Mouse (Mus musculus): ENCODE measurements around the gene Tas2r134. TPM values are rescaled to one million over a fixed set of nuclear protein-coding genes. Genes with fewer than 3 reads are reported as not detected.

Gene Tas2r134
- polyA plus RNA-seq, 1 experiment from 2014 or later = not detected

DNA sequence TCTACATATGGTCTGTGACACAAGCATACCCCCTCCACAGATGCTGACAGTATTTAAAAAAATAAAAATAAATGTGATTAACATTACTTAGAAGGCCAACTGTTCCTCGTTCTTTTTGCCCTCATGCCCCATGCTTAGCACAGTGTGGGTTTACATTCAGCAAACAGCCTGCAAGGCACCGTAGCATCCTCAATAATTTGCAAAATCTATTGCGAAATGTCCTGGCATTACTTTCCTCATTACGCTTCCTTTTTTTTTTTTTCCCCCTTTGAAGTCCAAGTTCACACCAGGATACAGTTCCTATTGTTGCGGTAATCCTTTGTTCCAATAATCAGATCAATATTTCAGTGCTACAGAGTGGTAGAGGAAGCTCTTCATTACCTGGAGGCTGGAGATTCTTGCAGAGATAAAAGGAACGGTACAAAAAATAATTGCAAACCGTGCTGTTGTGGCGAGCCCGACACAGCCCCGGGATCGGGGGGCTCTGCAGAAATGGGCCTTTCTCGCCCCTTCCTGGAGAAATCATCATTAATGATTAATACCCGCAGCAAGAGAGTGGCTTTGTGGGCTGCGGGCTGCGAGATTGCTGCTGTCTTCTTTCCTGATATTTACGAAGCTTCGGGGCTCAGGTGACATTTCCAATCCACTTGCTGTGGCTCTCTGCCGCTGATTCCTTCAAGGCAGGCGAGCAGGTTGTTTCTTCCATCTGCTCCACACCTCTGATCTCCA lies 27.7 kb upstream of the Tas2r134 start:
- peak overlapping the region; percentile 44 for H3K4me2 ChIP-seq (ENCODE audit: low read length)
- no peaks in the 10 kb centered on the region for H3K9me3 ChIP-seq (ENCODE audit: control insufficient read depth, low read length)
- ATAC-seq (ENCODE audit: low FRiP score, low TSS enrichment) = peak; percentile 71
- H3K9ac ChIP-seq (replicated peaks; ENCODE audit: low read length) = peak overlapping the region; percentile 22; the same call in 1 of the 2 replicates
- peak overlapping the region; percentile 8; the same call in 1 of the 2 replicates for H3K4me3 ChIP-seq (replicated peaks; ENCODE audit: low read depth, low read length)
- H3K27me3 ChIP-seq (ENCODE audit: control insufficient read depth, insufficient read depth, low read length) = no peaks in the 10 kb centered on the region
- DNase-seq = peak; percentile 75
- H3K36me3 ChIP-seq (ENCODE audit: control insufficient read depth, insufficient read depth, low read length) = no peaks in the 10 kb centered on the region
- peaks cover 21% of the 10 kb centered on the region for H3K4me1 ChIP-seq (ENCODE audit: control insufficient read depth, insufficient read depth, low read length)
- 35% methylated on average over 19 of the region's 19 CpGs for WGBS
- peak overlapping the region; percentile 87 for H3K27ac ChIP-seq (replicated peaks; ENCODE audit: low read depth, low read length)

GRCm38 (mm10) chr2:51600202-51600487 lies 27.2 kb upstream of the Tas2r134 start:
- Histone ChIP-seq H3K4me3 (replicated peaks; ENCODE audit: low read depth, low read length) (0 out of 2 replicates have a peak overlapping the region, but pooled peaks have one; percentile 8), H3K4me2 (ENCODE audit: low read length) (peak overlapping the region; percentile 44), H3K27ac (replicated peaks; ENCODE audit: low read depth, low read length) (peak overlapping the region; percentile 87), H3K27me3 (ENCODE audit: control insufficient read depth, insufficient read depth, low read length) (no peaks in the 10 kb centered on the region), H3K4me1 (ENCODE audit: control insufficient read depth, insufficient read depth, low read length) (peaks cover 26% of the 10 kb centered on the region), H3K36me3 (ENCODE audit: control insufficient read depth, insufficient read depth, low read length) (no peaks in the 10 kb centered on the region), H3K9ac (replicated peaks; ENCODE audit: low read length) (peak overlapping the region; percentile 22; the same call in 1 of the 2 replicates), H3K9me3 (ENCODE audit: control insufficient read depth, low read length) (no peaks in the 10 kb centered on the region)
- no peak for ATAC-seq (ENCODE audit: low FRiP score, low TSS enrichment)
- 13% methylated on average over 3 of the region's 3 CpGs for WGBS
- no peak for DNase-seq

DNA sequence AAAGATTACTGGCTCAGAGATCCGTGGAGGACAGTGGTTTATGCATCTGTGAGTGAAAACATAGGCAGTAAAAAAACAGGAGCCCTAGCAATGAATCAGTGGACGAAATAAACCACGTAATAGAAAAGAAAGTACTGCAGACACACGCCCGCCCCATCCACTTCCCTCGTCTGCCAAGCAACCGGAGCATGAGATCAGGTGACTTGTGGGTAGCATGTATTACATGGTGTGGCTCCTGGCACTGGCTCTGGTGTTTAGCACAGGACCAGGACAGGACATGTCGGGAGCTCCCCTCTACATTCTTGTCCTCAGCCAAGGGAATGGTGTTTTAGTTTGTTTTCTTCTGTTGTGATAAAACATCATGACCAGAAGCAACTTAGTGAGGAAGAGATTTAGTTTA lies 26.4 kb upstream of the Tas2r134 start:
- no peak overlapping the region for H3K4me3 ChIP-seq (replicated peaks; ENCODE audit: low read depth, low read length)

GRCm38 (mm10) chr2:51610305-51610704 lies 17.0 kb upstream of the Tas2r134 start:
- H3K4me3 ChIP-seq (replicated peaks; ENCODE audit: low read depth, low read length) = peak overlapping the region; percentile 7; the same call in 1 of the 2 replicates
- no peaks in the 10 kb centered on the region for H3K36me3 ChIP-seq (ENCODE audit: control insufficient read depth, insufficient read depth, low read length)
- H3K27ac ChIP-seq (replicated peaks; ENCODE audit: low read depth, low read length) = peak overlapping the region; percentile 60
- DNase-seq (peak; percentile 82), ATAC-seq (ENCODE audit: low FRiP score, low TSS enrichment) (peak; percentile 62; the same call in 1 of the 2 replicates)
- H3K27me3 ChIP-seq (ENCODE audit: control insufficient read depth, insufficient read depth, low read length) = no peaks in the 10 kb centered on the region
- H3K4me1 ChIP-seq (ENCODE audit: control insufficient read depth, insufficient read depth, low read length) = peaks cover 21% of the 10 kb centered on the region
- H3K4me2 ChIP-seq (ENCODE audit: low read length) = peak overlapping the region; percentile 47
- H3K9ac ChIP-seq (replicated peaks; ENCODE audit: low read length) = 0 out of 2 replicates have a peak overlapping the region, but pooled peaks have one; percentile 4
- H3K9me3 ChIP-seq (ENCODE audit: control insufficient read depth, low read length) = no peaks in the 10 kb centered on the region
- WGBS = 3% methylated on average over 10 of the region's 10 CpGs

More for the DNA sequence above, 26.4 kb upstream of the Tas2r134 start:
- Histone ChIP-seq H3K4me1 (ENCODE audit: control insufficient read depth, insufficient read depth, low read length) (peaks cover 29% of the 10 kb centered on the region), H3K36me3 (ENCODE audit: control insufficient read depth, insufficient read depth, low read length) (no peaks in the 10 kb centered on the region), H3K4me2 (ENCODE audit: low read length) (no peak overlapping the region; the same call in 1 of the 2 replicates), H3K27me3 (ENCODE audit: control insufficient read depth, insufficient read depth, low read length) (no peaks in the 10 kb centered on the region), H3K9me3 (ENCODE audit: control insufficient read depth, low read length) (no peaks in the 10 kb centered on the region), H3K9ac (replicated peaks; ENCODE audit: low read length) (no peak overlapping the region), H3K27ac (replicated peaks; ENCODE audit: low read depth, low read length) (peak overlapping the region; percentile 47; the same call in 1 of the 2 replicates)
- ATAC-seq (ENCODE audit: low FRiP score, low TSS enrichment) (no peak), DNase-seq (no peak)
- WGBS = 62% methylated on average over 8 of the region's 8 CpGs

DNA sequence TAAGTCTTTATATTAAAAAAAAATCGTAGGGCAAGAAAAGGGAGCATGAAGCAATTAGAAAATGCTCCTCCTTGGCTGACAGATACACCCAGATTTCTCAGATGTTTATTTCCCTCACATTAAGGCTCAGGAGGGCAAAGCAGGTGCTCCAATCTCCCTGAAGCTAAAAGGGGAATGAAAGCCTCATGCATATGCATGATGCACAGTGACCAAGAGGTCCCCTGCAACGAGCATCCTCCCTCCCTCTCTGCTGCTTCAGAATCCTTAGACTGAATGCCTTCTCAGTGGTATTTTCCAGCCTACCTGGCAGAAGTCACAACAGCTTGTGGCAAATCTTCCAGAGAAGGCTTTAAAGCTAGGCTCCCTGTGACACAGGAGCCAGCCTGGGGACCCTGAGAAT lies 16.4 kb upstream of the Tas2r134 start:
- H3K4me3 ChIP-seq (replicated peaks; ENCODE audit: low read depth, low read length) = no peak overlapping the region
- no peak overlapping the region for H3K9ac ChIP-seq (replicated peaks; ENCODE audit: low read length)
- H3K9me3 ChIP-seq (ENCODE audit: control insufficient read depth, low read length) = no peaks in the 10 kb centered on the region
- peak overlapping the region; percentile 47 for H3K4me2 ChIP-seq (ENCODE audit: low read length)
- peak overlapping the region; percentile 60; the same call in 1 of the 2 replicates for H3K27ac ChIP-seq (replicated peaks; ENCODE audit: low read depth, low read length)
- H3K27me3 ChIP-seq (ENCODE audit: control insufficient read depth, insufficient read depth, low read length) = no peaks in the 10 kb centered on the region
- no peaks in the 10 kb centered on the region for H3K36me3 ChIP-seq (ENCODE audit: control insufficient read depth, insufficient read depth, low read length)
- ATAC-seq (ENCODE audit: low FRiP score, low TSS enrichment) (peak; percentile 62; the same call in 1 of the 2 replicates), DNase-seq (peak; percentile 72)
- 10% methylated on average over 2 of the region's 2 CpGs for WGBS
- peaks cover 19% of the 10 kb centered on the region for H3K4me1 ChIP-seq (ENCODE audit: control insufficient read depth, insufficient read depth, low read length)

GRCm38 (mm10) chr2:51613716-51614115 lies 13.6 kb upstream of the Tas2r134 start:
- Histone ChIP-seq H3K27ac (replicated peaks; ENCODE audit: low read depth, low read length) (no peak overlapping the region), H3K27me3 (ENCODE audit: control insufficient read depth, insufficient read depth, low read length) (no peaks in the 10 kb centered on the region), H3K4me1 (ENCODE audit: control insufficient read depth, insufficient read depth, low read length) (peaks cover 19% of the 10 kb centered on the region), H3K9me3 (ENCODE audit: control insufficient read depth, low read length) (no peaks in the 10 kb centered on the region), H3K36me3 (ENCODE audit: control insufficient read depth, insufficient read depth, low read length) (no peaks in the 10 kb centered on the region), H3K4me3 (replicated peaks; ENCODE audit: low read depth, low read length) (no peak overlapping the region), H3K9ac (replicated peaks; ENCODE audit: low read length) (no peak overlapping the region), H3K4me2 (ENCODE audit: low read length) (no peak overlapping the region)
- DNase-seq = no peak
- WGBS = 76% methylated on average over 4 of the region's 4 CpGs
- no peak for ATAC-seq (ENCODE audit: low FRiP score, low TSS enrichment)

- H3K27ac ChIP-seq (replicated peaks; ENCODE audit: low read depth, low read length) = no peak overlapping the region
- H3K36me3 ChIP-seq (ENCODE audit: control insufficient read depth, insufficient read depth, low read length) = no peaks in the 10 kb centered on the region
- H3K9ac ChIP-seq (replicated peaks; ENCODE audit: low read length) = no peak overlapping the region
- H3K9me3 ChIP-seq (ENCODE audit: control insufficient read depth, low read length) = no peaks in the 10 kb centered on the region
- WGBS = 83% methylated on average over 2 of the region's 2 CpGs
- H3K27me3 ChIP-seq (ENCODE audit: control insufficient read depth, insufficient read depth, low read length) = no peaks in the 10 kb centered on the region
- no peaks in the 10 kb centered on the region for H3K4me1 ChIP-seq (ENCODE audit: control insufficient read depth, insufficient read depth, low read length)
- ATAC-seq (ENCODE audit: low FRiP score, low TSS enrichment) (no peak), DNase-seq (no peak)
- no peak overlapping the region for H3K4me3 ChIP-seq (replicated peaks; ENCODE audit: low read depth, low read length)
- H3K4me2 ChIP-seq (ENCODE audit: low read length) = no peak overlapping the region
Measured at GRCm38 (mm10) chr2:51621931-51622330, 5.4 kb upstream of the Tas2r134 start.

GRCm38 (mm10) chr2:51626007-51626406 lies 1.3 kb upstream of the Tas2r134 start:
- no peaks in the 10 kb centered on the region for H3K4me1 ChIP-seq (ENCODE audit: control insufficient read depth, insufficient read depth, low read length)
- ATAC-seq (ENCODE audit: low FRiP score, low TSS enrichment) (no peak), DNase-seq (no peak)
- no peaks in the 10 kb centered on the region for H3K27me3 ChIP-seq (ENCODE audit: control insufficient read depth, insufficient read depth, low read length)
- H3K36me3 ChIP-seq (ENCODE audit: control insufficient read depth, insufficient read depth, low read length) = no peaks in the 10 kb centered on the region
- H3K4me2 ChIP-seq (ENCODE audit: low read length) = no peak overlapping the region
- WGBS = 85% methylated on average over 3 of the region's 3 CpGs
- no peaks in the 10 kb centered on the region for H3K9me3 ChIP-seq (ENCODE audit: control insufficient read depth, low read length)
- H3K9ac ChIP-seq (replicated peaks; ENCODE audit: low read length) = no peak overlapping the region
- H3K27ac ChIP-seq (replicated peaks; ENCODE audit: low read depth, low read length) = no peak overlapping the region
- no peak overlapping the region for H3K4me3 ChIP-seq (replicated peaks; ENCODE audit: low read depth, low read length)

DNA sequence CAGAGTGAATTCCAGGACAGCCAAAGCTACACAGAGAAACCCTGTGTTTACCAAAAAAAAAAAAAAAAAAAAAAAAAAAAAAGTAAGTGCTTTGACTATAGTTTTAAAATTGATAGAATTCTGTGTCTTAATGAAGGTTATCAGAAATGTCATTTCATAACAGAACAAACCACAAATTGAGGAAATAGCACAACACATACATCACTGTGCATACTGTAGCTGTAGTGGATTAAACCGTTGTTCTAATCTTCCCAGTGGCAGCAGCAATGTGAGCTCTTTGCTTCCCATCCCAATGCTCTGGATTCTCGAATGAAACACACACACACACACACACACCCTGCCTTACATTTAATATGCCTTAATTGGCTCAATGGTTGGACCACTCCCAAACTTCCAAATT lies 4.1 kb downstream of the Tas2r134 start:
- no peak overlapping the region for H3K4me2 ChIP-seq (ENCODE audit: low read length)
- no peak for ATAC-seq (ENCODE audit: low FRiP score, low TSS enrichment)
- no peaks in the 10 kb centered on the region for H3K4me1 ChIP-seq (ENCODE audit: control insufficient read depth, insufficient read depth, low read length)
- H3K27me3 ChIP-seq (ENCODE audit: control insufficient read depth, insufficient read depth, low read length) = no peaks in the 10 kb centered on the region
- H3K9ac ChIP-seq (replicated peaks; ENCODE audit: low read length) = no peak overlapping the region
- H3K36me3 ChIP-seq (ENCODE audit: control insufficient read depth, insufficient read depth, low read length) = no peaks in the 10 kb centered on the region
- no peaks in the 10 kb centered on the region for H3K9me3 ChIP-seq (ENCODE audit: control insufficient read depth, low read length)
- 74% methylated on average over 2 of the region's 2 CpGs for WGBS
- no peak overlapping the region for H3K27ac ChIP-seq (replicated peaks; ENCODE audit: low read depth, low read length)
- DNase-seq = no peak
- no peak overlapping the region for H3K4me3 ChIP-seq (replicated peaks; ENCODE audit: low read depth, low read length)

Measured in midbrain, embryonic 14.5 days (tissue).